Mouse (Mus musculus) heart, adult 18-20 months (tissue): ENCODE measurements at regions not wholly inside any gene's neighbourhood (a gene's known extent, or its start where the extent isn't known, plus 50 kb on each side); places are given as distances from the start of the nearest gene placed in this dataset.

Experiments used
- DNase-seq, 2 experiments: peaks; one replicate each; pipeline ENCODE4 v3.0.0; 2021 to 2022; ENCODE audit warnings: mixed read lengths in 1 of 2

DNA sequence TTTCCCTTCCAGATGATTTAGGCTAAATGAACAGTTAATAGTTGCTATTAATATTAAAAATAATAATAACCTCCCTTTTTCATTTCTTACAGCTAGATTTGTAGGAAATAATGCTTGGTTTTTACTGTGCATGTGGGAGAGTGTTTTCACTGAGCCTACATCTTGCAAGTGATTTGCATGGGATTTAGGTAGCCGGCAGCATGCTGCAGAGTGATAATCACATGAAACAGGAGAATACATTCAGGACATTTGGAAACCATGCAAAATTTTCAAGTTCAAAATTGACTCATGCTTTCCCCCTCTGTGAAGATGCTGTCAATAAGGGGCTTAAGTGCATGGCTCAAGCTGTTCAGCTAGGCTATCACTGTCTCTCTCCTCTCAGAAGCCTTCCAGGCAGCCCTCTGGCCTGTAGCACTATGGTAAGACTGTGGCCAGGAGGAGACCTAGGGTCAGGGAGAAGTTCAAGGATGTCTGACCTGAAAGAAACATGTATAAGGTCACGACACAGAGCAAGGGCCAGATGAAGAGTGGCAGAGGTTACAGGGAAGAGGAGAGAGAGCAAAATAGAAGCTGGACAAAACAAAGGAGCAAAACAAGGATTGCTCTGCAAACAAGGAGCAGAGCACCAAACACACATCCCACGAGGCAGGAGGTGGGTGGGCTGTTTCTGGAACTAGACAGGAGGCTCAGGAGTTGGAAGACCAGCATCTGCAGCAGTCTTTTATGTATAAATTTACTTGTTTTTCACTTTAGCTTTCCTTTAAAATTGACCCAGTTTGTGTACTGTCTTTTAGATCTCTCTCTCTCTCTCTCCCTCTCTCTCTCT lies 177.5 kb downstream of the Tmem161b start:
- DNase-seq, result no peak

- DNase-seq, result no peak
Observed at GRCm38 (mm10) chr13:84401006-84401405, 178.9 kb downstream of the Tmem161b start.

DNA sequence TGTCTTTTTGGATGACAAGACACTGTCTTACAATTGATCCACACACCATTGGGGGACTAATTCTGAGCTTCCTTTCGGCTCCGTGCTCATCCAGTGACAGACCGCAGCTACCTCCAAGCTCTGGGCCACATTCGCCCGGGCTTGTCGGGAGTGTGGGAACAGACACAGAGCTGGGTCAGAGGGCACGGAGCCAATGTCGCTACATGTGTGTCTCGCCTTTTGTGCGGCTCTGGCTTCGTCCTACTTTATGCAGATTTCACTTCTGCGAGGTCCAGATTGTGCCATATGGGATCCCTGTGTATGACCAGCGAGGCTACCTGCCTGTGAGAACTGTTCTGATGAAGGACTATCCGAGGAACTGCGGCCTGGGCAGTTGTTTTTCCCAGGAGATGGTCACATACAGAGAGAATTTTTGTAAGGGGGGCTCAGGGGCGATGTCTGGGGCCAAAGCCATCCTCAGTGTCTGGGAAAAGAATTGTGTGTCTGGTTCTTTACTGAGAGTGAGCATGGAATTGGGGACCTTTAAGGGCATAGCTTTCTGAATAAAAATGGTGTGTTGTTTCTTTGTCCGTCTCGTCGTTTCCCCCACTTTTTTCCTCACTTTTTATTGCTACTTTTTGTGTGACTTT lies 182.6 kb downstream of the Tmem161b start:
- no peak for DNase-seq

- no peak for DNase-seq
Observed at GRCm38 (mm10) chr13:84434444-84434843, 212.3 kb downstream of the Tmem161b start.

DNA sequence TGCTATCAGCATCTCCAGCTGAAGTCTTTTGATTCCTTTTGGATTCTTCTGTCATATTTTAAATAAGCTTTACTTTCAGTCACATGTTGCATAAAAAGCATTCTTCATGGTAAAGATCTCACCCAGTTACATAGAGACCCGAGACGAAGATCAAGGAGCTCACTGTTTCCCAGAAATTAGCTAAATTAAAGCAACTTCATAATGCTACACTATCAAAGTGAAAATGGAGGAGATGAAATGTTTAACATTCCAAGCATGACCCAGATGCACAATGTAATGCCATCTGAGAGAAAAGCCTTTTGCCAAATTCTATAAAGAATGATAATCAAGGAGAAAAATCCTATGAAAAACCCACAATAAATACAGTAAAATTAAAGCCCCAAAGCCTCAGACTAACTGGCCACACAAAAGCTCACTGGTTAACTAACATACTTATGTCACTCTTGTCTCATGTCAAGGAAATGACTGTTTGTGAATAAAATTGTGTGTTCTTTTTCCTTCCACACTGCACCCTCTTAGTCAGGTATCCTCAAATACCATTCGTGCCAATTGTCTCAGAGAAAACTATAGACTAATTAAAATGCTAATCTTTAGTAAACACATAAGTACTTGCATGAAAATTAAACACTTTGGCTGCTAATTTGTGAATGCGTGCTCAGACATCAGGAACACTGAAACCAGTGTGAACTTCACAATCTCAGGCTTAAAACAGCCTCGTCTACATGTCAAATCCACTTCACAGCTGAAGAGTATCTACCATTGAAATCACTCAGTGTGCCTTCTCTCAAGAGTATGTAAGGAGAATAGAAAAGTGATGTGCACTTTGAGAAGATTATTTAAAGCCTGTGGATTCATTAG lies 215.7 kb downstream of the Tmem161b start:
- no peak for DNase-seq

DNA sequence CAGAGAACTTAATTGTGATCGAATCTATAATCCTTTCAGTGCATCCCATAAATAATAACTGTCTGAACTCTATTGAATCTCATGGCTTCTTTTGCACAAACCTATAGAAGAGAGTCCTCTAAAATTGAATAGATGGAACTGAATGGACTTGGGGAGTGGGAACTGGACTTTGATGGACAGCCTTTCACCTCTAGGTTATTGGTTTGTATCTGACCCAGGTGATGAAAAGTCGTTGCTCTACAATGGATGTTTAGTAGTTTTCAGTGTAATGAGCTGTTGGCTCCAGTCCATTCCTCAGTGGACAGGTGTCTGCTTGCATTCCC lies 216.3 kb downstream of the Tmem161b start:
- no peak for DNase-seq

DNA sequence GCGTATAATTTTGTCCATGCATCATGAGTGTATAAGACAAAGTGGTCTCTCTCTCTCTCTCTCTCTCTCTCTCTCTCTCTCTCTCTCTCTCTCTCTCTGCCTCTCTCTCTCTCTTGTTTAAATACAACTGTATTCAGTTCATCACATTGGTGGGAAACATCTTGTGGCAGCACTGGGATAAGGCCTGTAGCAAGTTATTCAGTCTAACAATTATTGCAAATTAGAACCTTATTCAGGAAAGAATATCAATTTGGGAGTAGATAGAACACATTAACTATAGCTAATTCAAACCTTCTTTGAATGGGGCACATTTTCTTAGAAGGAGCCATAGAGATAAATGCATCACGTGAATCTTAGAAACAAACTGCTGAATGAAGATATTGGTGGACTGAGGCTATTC lies 226.4 kb downstream of the Tmem161b start:
- no peak for DNase-seq

DNA sequence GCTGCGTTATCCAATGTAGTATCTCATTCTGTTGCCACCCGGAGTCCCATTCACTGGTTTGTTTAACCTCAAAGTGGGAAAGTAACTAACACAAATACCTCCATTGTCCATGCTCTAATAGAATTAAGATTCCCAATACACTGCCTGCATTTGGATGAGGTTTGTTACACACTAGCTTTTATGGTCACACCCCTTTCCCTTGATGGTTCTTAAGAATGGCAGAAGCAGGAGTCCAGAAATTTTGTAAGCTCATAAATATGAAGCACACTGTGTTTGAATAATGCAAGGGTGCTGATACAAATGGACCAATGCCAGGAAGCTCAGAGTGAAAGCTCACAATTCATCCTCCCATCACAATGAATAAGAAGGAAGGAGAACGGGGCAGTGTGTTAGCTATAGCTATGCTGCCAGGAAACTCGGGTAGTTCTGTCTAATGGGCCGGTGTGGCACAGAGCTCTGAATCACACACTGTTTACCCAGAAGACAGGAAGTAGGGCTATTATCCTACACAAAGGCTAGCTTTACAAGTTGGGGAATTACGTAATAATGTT lies 227.0 kb downstream of the Tmem161b start:
- no peak for DNase-seq
